Mouse (Mus musculus): ENCODE data around the gene Gm42715. TPM values are rescaled to one million over a fixed set of nuclear protein-coding genes. Genes with fewer than 3 reads are reported as not detected.
"Not testable (repeated sequence)": the region's sequence is repeated elsewhere in the genome, so short reads cannot be mapped to it uniquely, and the experiment has no call there.

Gm42715 gene
- polyA plus RNA-seq, 1 experiment from 2014 or later: 15.2 TPM

GRCm38 (mm10) chr7:127489982-127490381 lies 29.4 kb upstream of the Gm42715 start:
- ATAC-seq (ENCODE audit: low read depth): no peak
- Histone ChIP-seq H3K9me3 (ENCODE audit: control insufficient read depth, low read length) (no peaks in the 10 kb centered on the region), H3K27ac (ENCODE audit: low read length) (no peak overlapping the region), H3K27me3 (ENCODE audit: control insufficient read depth, insufficient read depth, low read depth, low read length) (no peaks in the 10 kb centered on the region), H3K9ac (ENCODE audit: low read length) (no peak overlapping the region), H3K4me1 (replicated peaks; ENCODE audit: control insufficient read depth, insufficient read depth, low read length) (no peaks in the 10 kb centered on the region), H3K4me3 (ENCODE audit: low read length) (no peak overlapping the region), H3K4me2 (ENCODE audit: low read depth, low read length) (no peak overlapping the region), H3K36me3 (ENCODE audit: control insufficient read depth, insufficient read depth, low read length) (peaks cover 56% of the 10 kb centered on the region)
- WGBS: 87% methylated on average over 7 of the region's 7 CpGs

GRCm38 (mm10) chr7:127491846-127492245 lies 27.5 kb upstream of the Gm42715 start:
- Histone ChIP-seq H3K9me3 (ENCODE audit: control insufficient read depth, low read length) (no peaks in the 10 kb centered on the region), H3K27ac (ENCODE audit: low read length) (no peak overlapping the region), H3K4me1 (replicated peaks; ENCODE audit: control insufficient read depth, insufficient read depth, low read length) (no peaks in the 10 kb centered on the region), H3K36me3 (ENCODE audit: control insufficient read depth, insufficient read depth, low read length) (peaks cover 43% of the 10 kb centered on the region), H3K4me2 (ENCODE audit: low read depth, low read length) (no peak overlapping the region), H3K9ac (ENCODE audit: low read length) (no peak overlapping the region), H3K27me3 (ENCODE audit: control insufficient read depth, insufficient read depth, low read depth, low read length) (no peaks in the 10 kb centered on the region), H3K4me3 (ENCODE audit: low read length) (no peak overlapping the region)
- ATAC-seq (ENCODE audit: low read depth): no peak
- WGBS: 72% methylated on average over 3 of the region's 3 CpGs

GRCm38 (mm10) chr7:127494648-127495047 lies 24.7 kb upstream of the Gm42715 start:
- H3K4me1 ChIP-seq (replicated peaks; ENCODE audit: control insufficient read depth, insufficient read depth, low read length): no peaks in the 10 kb centered on the region

GRCm38 (mm10) chr7:127497382-127497781 lies 22.0 kb upstream of the Gm42715 start:
- Histone ChIP-seq H3K27ac (ENCODE audit: low read length) (no peak overlapping the region), H3K36me3 (ENCODE audit: control insufficient read depth, insufficient read depth, low read length) (no peaks in the 10 kb centered on the region), H3K4me3 (ENCODE audit: low read length) (no peak overlapping the region), H3K4me2 (ENCODE audit: low read depth, low read length) (no peak overlapping the region), H3K4me1 (replicated peaks; ENCODE audit: control insufficient read depth, insufficient read depth, low read length) (no peaks in the 10 kb centered on the region), H3K27me3 (ENCODE audit: control insufficient read depth, insufficient read depth, low read depth, low read length) (no peaks in the 10 kb centered on the region), H3K9ac (ENCODE audit: low read length) (no peak overlapping the region), H3K9me3 (ENCODE audit: control insufficient read depth, low read length) (no peaks in the 10 kb centered on the region)
- 69% methylated on average over 2 of the region's 2 CpGs for WGBS
- ATAC-seq (ENCODE audit: low read depth): no peak

More at GRCm38 (mm10) chr7:127494648-127495047, 24.7 kb upstream of the Gm42715 start:
- no peak overlapping the region for H3K27ac ChIP-seq (ENCODE audit: low read length)
- H3K9ac ChIP-seq (ENCODE audit: low read length): no peak overlapping the region
- H3K4me2 ChIP-seq (ENCODE audit: low read depth, low read length): no peak overlapping the region
- no peaks in the 10 kb centered on the region for H3K9me3 ChIP-seq (ENCODE audit: control insufficient read depth, low read length)
- H3K36me3 ChIP-seq (ENCODE audit: control insufficient read depth, insufficient read depth, low read length): peaks cover 23% of the 10 kb centered on the region
- H3K27me3 ChIP-seq (ENCODE audit: control insufficient read depth, insufficient read depth, low read depth, low read length): no peaks in the 10 kb centered on the region
- ATAC-seq (ENCODE audit: low read depth): no peak
- no peak overlapping the region for H3K4me3 ChIP-seq (ENCODE audit: low read length)

- no peak overlapping the region for H3K4me3 ChIP-seq (ENCODE audit: low read length)
- H3K9me3 ChIP-seq (ENCODE audit: control insufficient read depth, low read length): no peaks in the 10 kb centered on the region
- H3K27me3 ChIP-seq (ENCODE audit: control insufficient read depth, insufficient read depth, low read depth, low read length): no peaks in the 10 kb centered on the region
- H3K4me2 ChIP-seq (ENCODE audit: low read depth, low read length): no peak overlapping the region
- ATAC-seq (ENCODE audit: low read depth): 0 out of 2 replicates have a peak, but pooled peaks have one; percentile 38
- H3K27ac ChIP-seq (ENCODE audit: low read length): no peak overlapping the region
- WGBS: 49% methylated on average over 3 of the region's 3 CpGs
- H3K9ac ChIP-seq (ENCODE audit: low read length): no peak overlapping the region
- no peaks in the 10 kb centered on the region for H3K36me3 ChIP-seq (ENCODE audit: control insufficient read depth, insufficient read depth, low read length)
- no peaks in the 10 kb centered on the region for H3K4me1 ChIP-seq (replicated peaks; ENCODE audit: control insufficient read depth, insufficient read depth, low read length)
Measured at GRCm38 (mm10) chr7:127498407-127498806, 21.0 kb upstream of the Gm42715 start.

- no peaks in the 10 kb centered on the region for H3K9me3 ChIP-seq (ENCODE audit: control insufficient read depth, low read length)
- H3K27ac ChIP-seq (ENCODE audit: low read length): no peak overlapping the region
- H3K27me3 ChIP-seq (ENCODE audit: control insufficient read depth, insufficient read depth, low read depth, low read length): no peaks in the 10 kb centered on the region
- no peak for ATAC-seq (ENCODE audit: low read depth)
- no peak overlapping the region for H3K9ac ChIP-seq (ENCODE audit: low read length)
- H3K4me1 ChIP-seq (replicated peaks; ENCODE audit: control insufficient read depth, insufficient read depth, low read length): peaks cover 4% of the 10 kb centered on the region
- no peaks in the 10 kb centered on the region for H3K36me3 ChIP-seq (ENCODE audit: control insufficient read depth, insufficient read depth, low read length)
- no peak overlapping the region for H3K4me2 ChIP-seq (ENCODE audit: low read depth, low read length)
- no peak overlapping the region for H3K4me3 ChIP-seq (ENCODE audit: low read length)
- WGBS: 92% methylated on average over 3 of the region's 3 CpGs
Measured at GRCm38 (mm10) chr7:127508291-127508690, 11.1 kb upstream of the Gm42715 start.

DNA sequence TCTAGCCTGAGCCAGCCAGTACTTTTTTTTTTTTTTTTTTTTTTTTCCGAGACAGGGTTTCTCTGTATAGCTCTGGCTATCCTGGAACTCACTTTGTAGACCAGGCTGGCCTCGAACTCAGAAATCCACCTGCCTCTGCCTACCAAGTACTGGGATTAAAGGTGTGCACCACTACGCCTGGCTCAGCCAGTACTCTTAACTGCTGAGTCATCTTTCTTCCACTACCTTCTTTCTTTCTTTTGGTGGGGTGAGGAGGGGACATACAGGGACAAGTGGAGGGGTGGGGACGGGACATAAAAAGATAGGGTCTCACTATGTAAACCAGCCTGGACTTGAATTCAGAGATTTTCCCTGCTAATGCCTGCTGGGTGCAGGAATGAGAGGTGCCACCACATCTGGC lies 9.6 kb upstream of the Gm42715 start:
- ATAC-seq (ENCODE audit: low read depth); H3K4me2 ChIP-seq (ENCODE audit: low read depth, low read length); H3K9me3 ChIP-seq (ENCODE audit: control insufficient read depth, low read length); H3K36me3 ChIP-seq (ENCODE audit: control insufficient read depth, insufficient read depth, low read length); H3K9ac ChIP-seq (ENCODE audit: low read length); H3K4me3 ChIP-seq (ENCODE audit: low read length); H3K27me3 ChIP-seq (ENCODE audit: control insufficient read depth, insufficient read depth, low read depth, low read length); H3K27ac ChIP-seq (ENCODE audit: low read length): not testable (repeated sequence)
- H3K4me1 ChIP-seq (replicated peaks; ENCODE audit: control insufficient read depth, insufficient read depth, low read length): peaks cover 13% of the 10 kb centered on the region
- 84% methylated on average over 3 of the region's 4 CpGs for WGBS

GRCm38 (mm10) chr7:127511241-127511640 lies 8.1 kb upstream of the Gm42715 start:
- no peaks in the 10 kb centered on the region for H3K27me3 ChIP-seq (ENCODE audit: control insufficient read depth, insufficient read depth, low read depth, low read length)
- peak overlapping the region; percentile 95 for H3K9ac ChIP-seq (ENCODE audit: low read length)
- peaks cover 13% of the 10 kb centered on the region for H3K4me1 ChIP-seq (replicated peaks; ENCODE audit: control insufficient read depth, insufficient read depth, low read length)
- H3K4me2 ChIP-seq (ENCODE audit: low read depth, low read length): peak overlapping the region; percentile 69
- ATAC-seq (ENCODE audit: low read depth): no peak
- no peaks in the 10 kb centered on the region for H3K9me3 ChIP-seq (ENCODE audit: control insufficient read depth, low read length)
- peak overlapping the region; percentile 91 for H3K4me3 ChIP-seq (ENCODE audit: low read length)
- peak overlapping the region; percentile 98 for H3K27ac ChIP-seq (ENCODE audit: low read length)
- peaks cover 5% of the 10 kb centered on the region for H3K36me3 ChIP-seq (ENCODE audit: control insufficient read depth, insufficient read depth, low read length)
- WGBS: 18% methylated on average over 8 of the region's 8 CpGs

- H3K27me3 ChIP-seq (ENCODE audit: control insufficient read depth, insufficient read depth, low read depth, low read length): no peaks in the 10 kb centered on the region
- peaks cover 10% of the 10 kb centered on the region for H3K36me3 ChIP-seq (ENCODE audit: control insufficient read depth, insufficient read depth, low read length)
- peak within 1 kb of the TSS; percentile 91 for H3K4me3 ChIP-seq (ENCODE audit: low read length)
- peak; percentile 97 for ATAC-seq (ENCODE audit: low read depth)
- H3K9ac ChIP-seq (ENCODE audit: low read length): peak within 1 kb of the TSS; percentile 95
- H3K9me3 ChIP-seq (ENCODE audit: control insufficient read depth, low read length): no peaks in the 10 kb centered on the region
- H3K4me2 ChIP-seq (ENCODE audit: low read depth, low read length): peak within 1 kb of the TSS; percentile 69
- WGBS: under 1% methylated on average over 35 of the region's 37 CpGs
- H3K4me1 ChIP-seq (replicated peaks; ENCODE audit: control insufficient read depth, insufficient read depth, low read length): peaks cover 13% of the 10 kb centered on the region
- H3K27ac ChIP-seq (ENCODE audit: low read length): peak within 1 kb of the TSS; percentile 98
Measured at GRCm38 (mm10) chr7:127511808-127512230, 7.6 kb upstream of the Gm42715 start, which contains the start of gene Srcap. Gene Srcap, plus strand, starts transcription at chr7:127511983.
